Mouse (Mus musculus) urinary bladder, postnatal 4 days (tissue): ENCODE measurements around the gene Fcrla.

ENCODE experiments used
- DNase-seq, 2 experiments: peaks; one replicate each; pipeline ENCODE4 v3.0.0; 2021 to 2022; ENCODE audit warnings: low spot score in 2 of 2

Gene Fcrla

DNA sequence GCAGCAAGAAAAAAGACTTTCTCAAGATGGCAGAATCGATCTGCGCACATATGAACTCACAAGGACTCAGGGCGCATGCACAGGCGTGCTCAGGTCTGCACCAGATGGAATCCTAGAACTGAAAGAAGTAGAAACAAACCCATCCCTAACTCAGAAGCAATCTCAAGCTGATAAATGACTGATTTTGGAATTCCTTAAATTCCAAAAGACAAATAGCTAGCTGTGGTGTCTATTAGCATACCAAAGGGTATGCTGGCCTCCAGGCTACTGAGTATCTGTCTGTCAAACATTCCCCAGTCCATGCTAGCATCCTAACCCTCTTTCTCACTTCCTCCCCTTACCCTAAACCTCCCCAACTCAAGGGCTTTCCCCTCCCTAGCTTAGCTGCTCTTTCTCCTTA lies 38.1 kb downstream of the Fcrla start:
- DNase-seq: no peak

DNA sequence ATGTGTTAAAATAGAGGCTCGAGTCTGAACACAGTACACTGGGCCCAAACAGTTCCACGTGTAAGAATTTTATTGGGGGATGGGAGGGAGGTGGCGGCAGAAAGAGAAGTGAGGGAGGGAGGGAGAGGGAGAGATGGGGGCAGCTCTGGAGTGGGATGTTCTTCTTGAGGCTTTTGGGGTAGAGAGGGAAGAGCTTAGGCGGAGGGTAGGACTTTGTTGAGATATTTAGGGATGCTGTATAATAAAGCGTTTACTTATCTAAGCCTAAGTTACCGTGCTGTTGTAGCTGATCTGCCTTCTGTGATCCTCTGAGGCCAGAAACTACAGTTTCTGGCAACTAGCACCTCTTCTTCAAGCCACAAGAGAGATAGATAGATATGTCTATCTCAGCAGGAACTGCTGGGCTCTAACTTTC lies 41.3 kb downstream of the Fcrla start:
- DNase-seq: no peak

DNA sequence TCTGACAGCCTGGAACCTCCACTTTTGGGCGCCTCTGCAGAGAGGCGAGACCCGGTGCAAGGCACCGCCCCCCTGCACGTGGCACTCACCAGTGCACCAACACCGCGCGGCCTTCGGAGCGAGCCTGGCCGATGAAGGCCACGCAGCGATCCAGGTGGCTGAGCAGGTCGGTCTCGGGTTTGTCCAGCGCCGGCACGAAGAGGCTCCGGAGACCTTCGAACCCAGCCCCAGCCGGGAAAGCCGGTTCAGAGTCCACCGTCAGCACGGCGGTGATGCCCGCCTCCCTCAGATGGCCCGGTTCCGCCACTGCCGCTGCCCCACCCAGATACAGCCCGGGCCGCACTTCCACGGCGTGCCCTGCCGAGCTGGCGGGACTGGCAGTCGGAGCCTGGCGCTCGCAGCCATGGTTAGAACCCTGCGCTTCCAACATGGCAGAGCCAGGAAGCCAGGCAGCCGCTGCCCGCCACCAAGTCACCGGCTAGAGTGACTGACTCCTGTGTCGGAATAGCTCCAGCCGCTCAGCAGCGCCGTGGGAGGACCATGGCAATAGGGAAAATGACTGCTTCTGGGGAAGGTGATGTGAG lies 42.3 kb downstream of the Fcrla start, which contains the start of the genes Gm26620 and Dusp12:
Gene Gm26620 (plus strand): TSS at position 88 of the 584 bp plus-strand sequence.
Gene Dusp12 (minus strand): TSS at position 563 of the 584 bp plus-strand sequence.
- peak; percentile 76 to 84 for DNase-seq

DNA sequence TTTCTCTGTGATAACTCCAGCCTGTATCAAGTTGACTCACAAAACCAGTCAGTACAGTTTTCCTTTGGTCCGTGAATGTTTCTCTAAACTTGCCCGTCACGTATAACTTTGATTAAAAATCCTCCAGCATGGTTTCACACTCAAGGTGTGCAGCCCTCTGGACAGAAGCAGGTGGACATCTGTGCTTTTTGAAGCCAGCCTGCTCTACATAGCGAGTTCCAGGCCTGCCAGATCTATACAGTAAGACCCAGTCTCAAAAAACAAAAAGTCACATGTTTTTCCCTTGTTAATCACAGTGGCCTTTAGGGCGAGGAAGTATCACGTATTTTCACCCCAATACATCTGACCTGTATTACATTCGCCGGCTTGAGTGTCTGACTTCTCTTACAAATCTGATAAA lies 43.0 kb downstream of the Fcrla start:
- no peak for DNase-seq

DNA sequence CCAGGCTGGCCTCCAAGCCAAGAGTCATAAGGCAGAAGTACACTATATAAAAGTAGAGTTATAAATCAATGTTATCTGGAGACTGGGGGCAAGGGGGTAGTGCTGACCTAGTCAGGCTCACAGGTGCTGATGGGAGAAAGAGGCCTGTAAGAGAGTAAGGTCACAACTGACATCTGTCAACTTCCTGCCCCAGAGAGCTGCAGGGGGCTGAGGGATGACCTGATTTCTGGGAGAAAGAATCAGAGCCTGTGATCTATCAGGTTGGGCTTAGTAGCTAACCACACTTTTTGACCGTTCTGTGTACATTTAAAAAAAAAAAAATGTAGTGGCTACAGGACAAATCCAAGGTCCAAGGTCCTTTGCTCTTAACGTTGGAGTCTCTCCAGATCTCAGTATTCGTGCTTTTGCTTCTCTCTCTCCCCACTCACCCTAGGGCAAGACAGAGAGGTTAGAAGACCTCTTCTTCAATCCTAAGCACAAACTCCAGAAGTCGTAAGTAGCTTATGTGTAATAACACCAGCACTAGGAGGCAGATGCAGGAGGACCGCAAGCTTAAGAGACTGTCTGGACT lies 44.4 kb downstream of the Fcrla start:
- no peak for DNase-seq

DNA sequence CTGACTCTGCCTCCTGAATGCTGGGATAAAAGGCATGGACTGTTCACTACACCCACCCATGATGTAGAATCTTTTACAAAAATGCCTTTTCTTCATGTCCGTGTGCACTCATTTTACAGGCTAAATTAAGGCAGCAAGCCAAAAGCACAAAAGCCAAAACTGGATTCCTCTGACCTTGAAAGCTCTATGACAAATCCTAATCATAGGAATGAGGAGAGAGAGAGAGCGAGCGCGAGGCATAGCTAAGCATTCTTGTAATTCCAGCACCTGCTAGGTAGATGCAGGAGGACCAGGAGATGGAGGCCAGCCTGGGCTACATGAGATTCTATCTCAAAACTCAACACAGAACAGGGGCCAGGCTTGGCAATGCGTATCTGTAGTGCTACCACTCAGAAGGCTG lies 50.5 kb downstream of the Fcrla start:
- no peak for DNase-seq

DNA sequence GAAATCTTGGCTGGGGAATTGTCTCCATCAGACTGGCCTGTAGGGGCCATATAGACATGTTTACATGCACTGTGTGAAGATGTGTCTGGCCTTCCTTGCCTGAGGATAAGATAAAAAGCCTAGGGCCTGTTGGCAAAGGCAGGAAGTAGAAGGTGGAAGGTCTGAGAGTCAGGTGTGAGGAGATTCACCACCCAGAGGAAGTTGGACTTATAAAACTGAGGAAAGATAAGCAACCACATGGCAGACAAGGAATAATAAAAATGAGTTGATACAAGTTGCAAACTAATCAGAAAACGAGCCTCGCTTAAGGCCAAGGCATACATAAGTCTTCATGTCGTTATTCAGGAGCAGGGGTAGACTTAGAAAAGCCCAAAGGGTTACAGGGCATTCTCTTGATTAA lies 51.7 kb downstream of the Fcrla start:
- DNase-seq: no peak

DNA sequence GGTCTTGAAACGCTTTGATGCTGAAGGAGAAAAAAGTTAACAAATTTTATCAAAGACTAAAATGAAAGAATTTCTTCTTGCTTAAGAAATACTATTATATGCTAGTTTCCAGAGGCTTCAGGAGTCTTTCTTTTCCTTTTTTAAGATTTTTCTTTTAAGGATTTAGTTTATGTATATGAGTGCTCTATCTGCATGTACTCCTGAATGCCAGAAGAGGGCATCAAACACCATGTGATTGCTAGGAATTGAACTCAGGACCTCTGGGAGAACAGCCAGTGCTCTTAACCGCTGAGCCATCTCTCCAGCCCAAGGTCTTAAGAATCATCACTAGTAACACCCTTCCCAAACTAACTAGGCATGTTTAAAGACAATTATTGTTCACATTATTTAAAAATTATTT lies 55.4 kb downstream of the Fcrla start:
- no peak for DNase-seq

DNA sequence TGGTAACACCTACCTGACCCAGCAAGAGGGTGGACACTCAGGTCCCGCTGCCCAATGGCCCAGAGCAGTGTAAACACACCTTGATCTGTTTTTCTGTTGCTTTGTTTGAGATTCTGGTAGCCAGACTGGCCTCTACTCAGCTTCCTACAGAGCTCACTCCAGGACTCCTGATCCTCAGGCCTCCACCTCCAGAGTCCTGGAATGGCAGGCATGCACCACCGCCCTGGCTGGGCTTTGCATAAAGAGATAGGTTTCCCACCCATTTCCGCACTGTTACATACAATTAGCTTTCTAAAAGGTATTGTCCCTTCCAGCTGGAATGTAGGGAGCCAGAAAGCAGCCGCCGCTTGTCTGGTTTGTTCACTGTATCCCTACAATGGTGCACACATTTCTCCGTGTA lies 56.0 kb downstream of the Fcrla start:
- DNase-seq: no peak

DNA sequence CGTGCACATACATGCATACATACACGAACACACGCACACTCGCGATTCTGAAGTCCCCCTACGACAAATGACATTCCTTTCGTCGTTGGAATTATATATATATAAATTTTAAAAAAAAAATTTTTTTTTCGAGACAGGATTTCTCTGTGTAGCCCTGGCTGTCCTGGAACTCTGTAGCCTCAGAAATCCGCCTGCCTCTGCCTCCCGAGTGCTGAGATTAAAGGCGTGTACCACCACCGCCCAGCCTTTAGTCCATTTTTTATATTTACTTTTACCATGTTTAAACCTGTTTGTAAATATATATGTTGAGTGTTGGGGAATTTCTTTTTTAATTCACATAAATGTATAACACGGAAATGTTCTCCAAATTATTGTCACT lies 58.5 kb downstream of the Fcrla start:
- DNase-seq: no peak

DNA sequence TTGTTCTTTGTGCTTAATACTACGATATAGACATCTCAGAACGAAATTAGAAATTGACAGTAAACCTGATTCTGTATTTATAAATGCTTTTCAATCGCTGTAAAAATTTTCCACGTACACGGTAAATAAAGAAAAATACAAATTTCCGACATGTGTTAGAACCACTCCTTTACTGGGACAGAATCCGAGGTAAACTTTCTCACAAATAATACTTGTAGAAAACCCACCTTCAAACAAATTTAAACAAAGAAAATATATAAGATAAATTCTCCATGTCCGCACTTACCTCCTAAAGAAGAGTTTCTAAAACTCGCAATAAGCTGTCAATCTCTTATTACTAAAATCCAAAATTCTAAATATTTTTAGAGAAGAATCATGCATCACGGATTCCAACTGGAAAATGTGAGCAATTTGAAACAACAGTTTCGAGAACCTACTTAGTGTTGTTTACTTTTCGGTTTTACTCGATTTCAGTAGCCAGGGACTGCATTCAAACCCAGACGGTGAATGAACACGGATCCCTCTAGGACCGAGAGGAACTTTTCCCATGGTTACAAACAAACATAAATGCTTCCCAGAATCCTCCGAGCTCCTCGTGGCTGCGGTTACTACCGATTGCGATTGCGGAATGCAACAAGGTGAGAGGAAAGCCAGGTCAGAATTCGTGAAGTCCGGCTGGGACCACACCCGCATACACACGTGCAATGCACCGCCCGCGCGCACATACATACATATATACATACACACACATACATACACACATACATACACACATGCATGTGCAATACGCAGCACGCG lies 59.1 kb downstream of the Fcrla start:
- peak; percentile 42 to 61 for DNase-seq

DNA sequence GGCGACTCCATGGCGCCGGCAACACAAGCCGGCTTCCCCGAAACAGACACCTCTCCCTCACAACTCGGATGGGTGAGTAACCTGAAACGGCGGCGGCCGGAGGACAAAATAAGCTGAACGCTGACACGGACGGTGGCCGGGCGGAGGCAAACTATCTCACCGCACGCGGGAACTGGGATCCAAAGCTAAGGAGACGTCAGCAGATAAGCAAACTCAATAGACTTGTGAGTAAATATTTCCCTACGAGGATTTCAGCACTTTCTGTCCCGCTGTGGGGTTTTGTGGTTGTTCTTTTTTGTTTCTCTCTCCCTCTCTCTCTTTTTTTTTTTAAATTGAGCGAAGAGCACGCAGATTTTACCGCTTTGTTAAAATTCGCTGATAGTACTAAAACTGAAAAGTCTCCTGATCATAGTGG lies 59.7 kb downstream of the Fcrla start, which contains the start of gene Atf6:
Gene Atf6 (minus strand): TSS at position 81 of the 415 bp plus-strand sequence.
- peak; percentile 94 to 97 for DNase-seq
